Mouse (Mus musculus): ENCODE measurements around the gene Stau1.

DNA sequence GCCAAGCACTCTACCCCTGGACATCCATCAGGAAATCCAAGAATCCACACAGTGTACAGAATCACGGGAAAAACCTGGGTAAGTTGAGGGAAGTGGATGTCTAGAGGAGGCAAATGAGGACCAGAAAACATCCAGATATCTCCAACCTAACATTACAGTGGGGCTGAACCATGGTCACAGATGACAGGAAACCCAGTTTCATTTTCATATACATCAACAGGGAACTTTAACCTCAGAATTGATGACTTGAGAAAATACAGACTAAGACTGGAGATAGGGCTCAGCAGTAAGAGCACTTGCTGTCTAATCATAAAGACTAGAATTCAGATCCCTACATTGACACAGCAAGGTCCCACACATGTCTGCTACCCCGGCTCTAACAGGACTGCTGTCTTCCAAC lies 31.3 kb downstream of the Stau1 start:
- TF ChIP-seq GATA1 (IDR thresholded peaks at IDR 0.05; ENCODE audit: low read length) (no peak), TAL1 (IDR thresholded peaks at IDR 0.05; ENCODE audit: low read length) (no peak)

All from erythroblast, embryonic 14.5 days (primary cell).